Mouse (Mus musculus): Measurements from ENCODE around the gene Slc16a2.
"Not testable (repeated sequence)": the region's sequence is repeated elsewhere in the genome, so short reads cannot be mapped to it uniquely, and the experiment has no call there.

Slc16a2 gene

GRCm38 (mm10) chrX:103734041-103734625 lies 87.7 kb downstream of the Slc16a2 start:
- DNase-seq (ENCODE audit: low spot score in 2 of 2) = no peak

GRCm38 (mm10) chrX:103733091-103733490 lies 88.7 kb downstream of the Slc16a2 start:
- DNase-seq (ENCODE audit: low spot score in 2 of 2) = no peak

GRCm38 (mm10) chrX:103732033-103732703 lies 89.6 kb downstream of the Slc16a2 start:
- DNase-seq (ENCODE audit: low spot score in 2 of 2) = no peak

- no peak for DNase-seq (ENCODE audit: low spot score in 2 of 2)
Measured at GRCm38 (mm10) chrX:103722437-103722836, 99.3 kb downstream of the Slc16a2 start.

- no peak for DNase-seq (ENCODE audit: low spot score in 2 of 2)
Measured at GRCm38 (mm10) chrX:103719618-103720185, 102.1 kb downstream of the Slc16a2 start.

- no peak for DNase-seq (ENCODE audit: low spot score in 2 of 2)
Measured at GRCm38 (mm10) chrX:103712922-103713321, 108.9 kb downstream of the Slc16a2 start.

- no peak for DNase-seq (ENCODE audit: low spot score in 2 of 2)
Measured at GRCm38 (mm10) chrX:103709671-103710070, 112.1 kb downstream of the Slc16a2 start.

GRCm38 (mm10) chrX:103708592-103708991 lies 113.2 kb downstream of the Slc16a2 start:
- DNase-seq (ENCODE audit: low spot score in 2 of 2) = no peak

- DNase-seq (ENCODE audit: low spot score in 2 of 2) = no peak
Measured at GRCm38 (mm10) chrX:103704611-103705010, 117.2 kb downstream of the Slc16a2 start.

- DNase-seq (ENCODE audit: low spot score in 2 of 2) = peak; percentile 21 to 41
Measured at GRCm38 (mm10) chrX:103704024-103704423, 117.8 kb downstream of the Slc16a2 start.

GRCm38 (mm10) chrX:103697796-103698195 lies 124.0 kb downstream of the Slc16a2 start:
- DNase-seq (ENCODE audit: low spot score in 2 of 2) = no peak

- peak in 1 of 2 experiments; percentile 12 for DNase-seq (ENCODE audit: low spot score in 2 of 2)
Measured at GRCm38 (mm10) chrX:103696081-103696519, 125.7 kb downstream of the Slc16a2 start.

- DNase-seq (ENCODE audit: low spot score in 2 of 2) = peak in 1 of 2 experiments; percentile 46
Measured at GRCm38 (mm10) chrX:103695165-103695996, 126.4 kb downstream of the Slc16a2 start.

- no peak for DNase-seq (ENCODE audit: low spot score in 2 of 2)
Measured at GRCm38 (mm10) chrX:103694787-103695164, 127.0 kb downstream of the Slc16a2 start.

- DNase-seq (ENCODE audit: low spot score in 2 of 2) = no peak
Measured at GRCm38 (mm10) chrX:103694381-103694780, 127.4 kb downstream of the Slc16a2 start.

- no peak for DNase-seq (ENCODE audit: low spot score in 2 of 2)
Measured at GRCm38 (mm10) chrX:103692916-103693315, 128.9 kb downstream of the Slc16a2 start.

- DNase-seq (ENCODE audit: low spot score in 2 of 2) = peak in 1 of 2 experiments; percentile 11
Measured at GRCm38 (mm10) chrX:103688551-103688950, 133.2 kb downstream of the Slc16a2 start.

GRCm38 (mm10) chrX:103674674-103675073 lies 147.1 kb downstream of the Slc16a2 start:
- DNase-seq (ENCODE audit: low spot score in 2 of 2) = no peak

GRCm38 (mm10) chrX:103673761-103674160 lies 148.0 kb downstream of the Slc16a2 start:
- no peak for DNase-seq (ENCODE audit: low spot score in 2 of 2)

GRCm38 (mm10) chrX:103670245-103670644 lies 151.5 kb downstream of the Slc16a2 start:
- no peak for DNase-seq (ENCODE audit: low spot score in 2 of 2)

GRCm38 (mm10) chrX:103664445-103664844 lies 157.3 kb downstream of the Slc16a2 start:
- DNase-seq (ENCODE audit: low spot score in 2 of 2) = not testable (repeated sequence)

- DNase-seq (ENCODE audit: low spot score in 2 of 2) = no peak
Measured at GRCm38 (mm10) chrX:103658985-103659384, 162.8 kb downstream of the Slc16a2 start.
